Mouse (Mus musculus) lung, embryonic 15.5 days (tissue): ENCODE data around the gene Zfp84. TPM values are rescaled to one million over a fixed set of nuclear protein-coding genes. Genes with fewer than 3 reads are reported as not detected.

ENCODE experiments used
- ATAC-seq: fragments of 200-750 bp; cut with Nextera tagmentation; 2 replicates; pipeline ENCODE4 v1.8.0; 2017; ENCODE audit warnings: moderate number of reproducible peaks, borderline replicate concordance; ENCODE audit not compliant: low FRiP score, low TSS enrichment; ENCODE audit errors: extremely low read depth
- H3K27ac ChIP-seq: fragments of 300-500 bp; sonication (generic); 2 replicates; pipeline ENCODE4 v1.5.1; 2015; ENCODE audit warnings: moderate library complexity, mild to moderate bottlenecking, inconsistent platforms
- H3K27me3 ChIP-seq: fragments of 300-500 bp; sonication (generic); 2 replicates; pipeline ENCODE4 v1.6.1; 2015; ENCODE audit warnings: inconsistent platforms
- H3K36me3 ChIP-seq: fragments of 300-500 bp; sonication (generic); 2 replicates; pipeline ENCODE4 v1.6.1; 2015; ENCODE audit warnings: inconsistent platforms
- H3K4me1 ChIP-seq: fragments of 300-500 bp; sonication (generic); 2 replicates; pipeline ENCODE4 v1.6.1; 2015; ENCODE audit warnings: inconsistent platforms
- H3K4me2 ChIP-seq: fragments of 300-500 bp; sonication (generic); 2 replicates; pipeline ENCODE4 v1.6.1; 2015; ENCODE audit warnings: inconsistent platforms, mild to moderate bottlenecking, moderate library complexity
- H3K4me3 ChIP-seq: fragments of 300-500 bp; sonication (generic); 2 replicates; pipeline ENCODE4 v1.5.1; 2015; ENCODE audit warnings: mild to moderate bottlenecking, inconsistent platforms
- H3K9ac ChIP-seq: fragments of 300-500 bp; sonication (generic); 2 replicates; pipeline ENCODE4 v1.6.1; 2015; ENCODE audit warnings: inconsistent platforms
- H3K9me3 ChIP-seq: fragments of 300-500 bp; sonication (generic); 2 replicates; pipeline ENCODE4 v1.6.1; 2016; ENCODE audit warnings: inconsistent platforms
- WGBS: fragments of 180-500 bp; shearing (Covaris S2); methylation state at CpG from one replicate; pipeline ENCODE4 v1.1.7; 2015; 5-methylcytosine and 5-hydroxymethylcytosine counted together
- microRNA counts: library from miRNA; unstranded; fragments of <30 nt; microRNA quantifications from one replicate; lab custom pipeline; 2016
- microRNA-seq: library from miRNA; unstranded; fragments of <30 nt; microRNA quantifications from one replicate; pipeline ENCODE4, GENCODE M21; 2016
- polyA plus RNA-seq: library from polyadenylated mRNA; unstranded; fragments of >200 nt; fragmentation: Nextera tagmentation; extraction: Ambion mirVana; gene quantifications from 2 replicates; pipeline ENCODE4 v1.2.1, GENCODE M21; 2015

The Zfp84 gene
- polyA plus RNA-seq, 1 experiment from 2014 or later: 12.9 TPM

DNA sequence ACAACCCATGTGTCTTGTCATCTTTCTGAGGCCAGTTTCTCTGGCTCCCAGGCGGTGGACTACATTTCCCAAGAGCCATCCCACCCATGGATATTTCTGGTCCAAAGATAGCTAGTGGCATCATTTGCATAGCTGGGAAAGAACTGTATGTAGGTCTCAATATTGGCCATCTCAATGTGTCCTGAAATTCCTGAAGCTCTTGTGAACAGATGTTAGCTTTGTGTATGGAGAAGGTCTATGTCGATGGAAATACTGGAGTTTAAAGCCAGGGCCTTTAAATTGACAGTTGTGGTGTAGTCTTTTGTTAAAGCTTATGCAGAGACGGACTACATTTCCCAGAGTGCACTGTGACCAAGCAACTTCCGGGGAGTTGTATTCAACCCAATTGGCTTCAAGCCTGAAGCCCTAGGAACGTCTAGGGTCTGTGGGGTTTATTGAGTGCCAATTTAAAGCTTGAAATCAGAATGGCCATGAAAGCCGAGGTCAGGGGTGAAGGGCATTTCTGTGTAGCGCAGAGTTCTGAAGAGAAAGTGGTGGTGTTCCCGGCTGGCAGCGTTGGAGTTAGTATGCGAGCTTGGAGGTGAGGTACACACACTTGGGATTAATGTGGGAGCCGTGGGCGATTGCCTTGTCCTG, 50.4 kb downstream of the Zfp84 start:
- no peaks in the 10 kb centered on the region for H3K9me3 ChIP-seq
- peak overlapping the region; percentile 57 for H3K4me3 ChIP-seq
- peak overlapping the region; percentile 13 for H3K27ac ChIP-seq
- WGBS: 1% methylated on average over 12 of the region's 12 CpGs
- peaks cover 31% of the 10 kb centered on the region for H3K4me1 ChIP-seq
- peaks cover 14% of the 10 kb centered on the region; the same call in 1 of the 2 replicates for H3K36me3 ChIP-seq
- peak; percentile 49; the same call in 1 of the 2 replicates for ATAC-seq
- H3K27me3 ChIP-seq: no peaks in the 10 kb centered on the region
- H3K4me2 ChIP-seq: peak overlapping the region; percentile 56
- H3K9ac ChIP-seq: peak overlapping the region; percentile 44

DNA sequence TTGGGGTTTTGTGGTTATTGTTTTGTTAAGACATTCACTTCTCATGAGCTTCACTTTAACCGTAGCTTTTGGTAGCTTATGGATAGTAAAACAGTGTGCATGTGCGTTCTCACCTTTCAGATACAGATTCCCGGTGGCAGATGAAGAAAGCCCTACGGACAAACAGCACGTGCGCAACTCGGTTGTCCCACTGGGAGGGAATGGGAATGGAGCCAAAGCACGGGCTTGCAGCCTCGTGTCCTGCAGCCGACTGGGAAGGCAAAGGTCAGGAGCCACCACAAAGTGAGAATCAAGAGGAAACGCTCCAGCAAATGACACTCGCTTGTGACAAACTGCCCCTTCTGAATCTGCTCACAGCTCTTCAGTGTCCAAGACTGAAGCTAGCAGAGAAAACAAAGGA, 59.6 kb downstream of the Zfp84 start:
- Histone ChIP-seq H3K27ac (no peak overlapping the region), H3K27me3 (no peaks in the 10 kb centered on the region), H3K9me3 (no peaks in the 10 kb centered on the region), H3K4me2 (no peak overlapping the region), H3K4me1 (no peaks in the 10 kb centered on the region), H3K4me3 (no peak overlapping the region), H3K36me3 (peaks cover 74% of the 10 kb centered on the region), H3K9ac (no peak overlapping the region)
- 81% methylated on average over 12 of the region's 12 CpGs for WGBS
- ATAC-seq: no peak

MicroRNA genes within 50 kb of the gene (microRNA counts, 519-probe panel; counts per million panel counts)
- 2,438 counts per million, percentile 44 among the panel's probes with 10 or more counts for microRNA mmu-miR-1964 (lab: Ali Mortazavi, UCI)

Small RNA genes lying within 50 kb of the gene (microRNA-seq; reads per million reads assigned to microRNA genes)
- gene Mir1964: 3.9 reads per million, percentile 17 among the genes with 10 or more reads in this experiment

Other genes starting within 250 kb of the Zfp84 start
- 24.1 and 25.1 TPM in 2 replicates for gene Sipa1l3, start 249.9 kb upstream of the Zfp84 start, polyA plus RNA-seq
- 0.13 and 0.19 TPM in 2 replicates for gene Catsperg2, start 41.5 kb upstream of the Zfp84 start, polyA plus RNA-seq
- gene Zfp30, start 15.4 kb downstream of the Zfp84 start, polyA plus RNA-seq: 5.7 and 6.1 TPM in 2 replicates
- 13.7 and 15.3 TPM in 2 replicates for gene Zfp790, start 47.6 kb downstream of the Zfp84 start, polyA plus RNA-seq
- gene Zfp940, start 85.1 kb downstream of the Zfp84 start, polyA plus RNA-seq: 5.8 and 6.3 TPM in 2 replicates
- gene Zfp420, start 91.4 kb downstream of the Zfp84 start, polyA plus RNA-seq: 6.4 and 6.6 TPM in 2 replicates
- 9.6 and 9.8 TPM in 2 replicates for gene Zfp27, start 138.0 kb downstream of the Zfp84 start, polyA plus RNA-seq
- gene Zfp383, start 139.7 kb downstream of the Zfp84 start, polyA plus RNA-seq: 4.7 and 5.1 TPM in 2 replicates
- 11.0 and 14.2 TPM in 2 replicates for gene Zfp74, start 185.5 kb downstream of the Zfp84 start, polyA plus RNA-seq
- gene Zfp568, start 215.4 kb downstream of the Zfp84 start, polyA plus RNA-seq: 14.9 and 15.4 TPM in 2 replicates